Mouse (Mus musculus): ENCODE data around the gene Sh3rf3.
A peak's percentile ranks its signal among the peaks of the same experiment; 100 is the strongest.

Gene Sh3rf3

DNA sequence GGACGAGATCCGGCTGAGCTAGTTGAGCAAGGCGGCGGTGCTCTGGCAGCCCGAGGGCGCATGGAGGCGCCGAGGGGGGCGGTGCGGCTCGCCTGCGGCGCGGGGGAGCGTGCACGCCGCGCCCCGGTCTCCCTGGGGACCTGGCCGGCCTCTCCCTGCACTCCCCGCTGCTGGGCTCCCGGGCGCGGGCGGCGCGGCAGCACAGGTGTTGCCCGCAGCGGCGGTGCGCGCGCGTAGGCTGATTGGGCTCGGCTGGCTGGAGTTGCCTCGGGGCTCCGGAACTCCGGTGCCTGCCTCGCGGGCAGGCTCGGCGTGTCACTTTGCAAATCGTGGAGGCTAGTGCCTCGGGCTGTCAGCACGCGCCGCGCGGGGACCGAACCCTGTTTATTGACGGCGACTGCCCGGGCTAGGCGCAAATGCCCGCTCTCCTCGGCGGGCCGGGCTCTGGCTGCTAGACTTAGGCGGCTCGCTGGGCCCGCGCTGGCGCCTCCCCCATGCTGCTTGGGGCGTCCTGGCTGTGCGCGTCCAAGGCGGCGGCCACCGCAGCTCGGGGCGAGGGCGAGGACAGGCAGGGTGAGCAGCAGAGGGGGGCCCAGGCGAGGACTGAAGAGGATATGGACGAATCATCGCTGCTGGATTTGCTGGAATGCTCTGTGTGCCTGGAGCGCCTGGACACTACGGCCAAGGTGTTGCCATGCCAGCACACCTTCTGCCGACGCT lies at the start of gene Sh3rf3:
TSS of gene Sh3rf3 (plus strand) at position 279 of the 720 bp plus-strand sequence.
- peak; percentile 23 to 26 for DNase-seq

DNA sequence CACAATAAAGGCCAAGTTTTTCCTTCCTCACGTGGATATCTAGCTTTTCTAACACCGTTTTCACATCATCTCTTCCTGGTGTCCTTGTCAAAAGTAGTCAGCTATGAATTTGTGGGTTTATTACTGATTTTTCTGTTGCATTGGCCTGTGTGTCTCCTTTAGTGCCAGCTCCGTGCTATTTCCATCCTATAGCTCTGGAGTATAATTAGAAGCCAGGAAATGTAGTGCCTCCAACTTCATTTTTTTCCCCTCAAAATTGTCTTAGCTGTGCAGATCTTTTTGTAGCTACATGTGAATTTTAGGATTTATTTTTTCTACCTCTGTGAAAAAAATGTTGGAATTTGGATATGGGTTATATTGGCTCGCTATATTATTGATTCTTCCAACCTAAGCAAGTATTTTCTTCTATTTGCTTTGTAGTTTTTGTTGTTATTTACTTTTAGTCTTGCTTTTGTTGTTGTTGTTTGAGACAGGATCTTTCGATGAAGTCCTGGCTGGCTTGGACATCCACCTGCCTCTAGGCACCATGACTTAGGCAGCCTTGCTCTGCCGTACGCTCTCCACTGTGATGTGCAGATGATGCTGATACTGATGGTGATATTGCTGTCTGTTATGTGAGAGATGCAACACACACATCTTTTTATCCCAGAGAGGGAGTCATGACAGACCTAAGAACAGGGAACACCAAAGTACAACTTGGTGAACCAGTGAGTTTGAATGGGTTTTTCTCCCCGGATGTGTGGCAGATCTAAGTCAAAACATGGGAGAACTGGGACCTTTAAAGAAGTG lies 24.5 kb upstream of the Sh3rf3 start:
- no peak for DNase-seq

DNA sequence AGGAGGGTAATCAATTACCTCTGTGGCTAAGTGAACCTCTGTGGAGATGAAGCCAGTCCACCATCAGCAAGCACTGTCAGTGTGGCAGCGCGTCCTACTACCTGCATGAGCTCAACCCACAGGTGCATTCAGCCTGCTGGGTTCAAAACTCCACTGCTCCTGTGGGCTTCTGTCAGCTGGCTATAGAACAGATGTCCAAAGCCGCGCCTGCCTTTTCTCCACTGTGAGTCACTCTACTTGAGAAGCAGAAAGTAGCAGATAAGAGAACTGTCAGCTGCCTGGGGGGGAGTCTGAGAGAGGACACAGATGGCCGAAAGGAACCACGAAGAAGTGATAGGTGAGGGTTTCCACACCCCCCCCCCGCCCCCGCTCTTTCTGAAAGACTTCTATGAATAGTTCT lies 15.6 kb upstream of the Sh3rf3 start:
- DNase-seq = no peak

DNA sequence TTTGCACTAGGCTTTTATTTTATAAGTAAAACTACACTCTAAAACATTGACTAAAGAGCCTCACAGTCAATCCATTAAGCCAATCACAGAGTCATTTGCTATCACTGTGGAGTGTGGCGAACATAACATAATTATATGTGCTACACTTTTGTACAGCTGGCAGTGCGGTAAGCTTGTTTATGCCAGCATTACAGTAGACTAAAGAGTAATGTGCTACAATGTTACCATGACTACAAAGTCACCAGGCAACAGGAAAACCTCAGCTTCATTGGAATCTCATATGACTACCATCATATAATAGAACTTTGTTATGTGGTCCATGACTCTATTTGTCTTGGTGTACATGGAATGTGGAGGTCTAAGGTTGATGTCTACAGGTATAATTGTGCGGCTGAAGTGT lies 15.0 kb upstream of the Sh3rf3 start:
- no peak for DNase-seq

DNA sequence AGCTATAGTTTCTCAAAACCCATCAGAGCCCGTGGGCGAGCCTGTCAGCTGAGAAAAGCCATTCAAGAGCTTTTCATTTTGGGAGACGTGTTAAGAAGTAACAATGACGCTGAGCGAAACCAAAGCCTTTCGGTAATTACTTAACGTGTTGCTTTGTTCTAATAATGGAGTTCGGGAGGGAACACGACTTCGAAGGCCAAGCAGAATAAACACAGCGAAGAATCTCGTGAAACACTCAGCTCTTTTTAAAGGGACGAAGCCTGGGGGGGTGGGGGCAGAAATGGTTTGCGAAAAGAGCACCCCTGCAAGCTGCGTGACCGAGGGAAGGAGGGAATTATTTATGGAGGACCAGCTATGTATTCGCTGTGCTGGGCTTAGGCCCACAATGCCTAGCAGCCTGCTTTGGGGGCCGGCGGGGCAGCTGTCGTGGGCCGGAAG lies 12.1 kb upstream of the Sh3rf3 start:
- DNase-seq = no peak

DNA sequence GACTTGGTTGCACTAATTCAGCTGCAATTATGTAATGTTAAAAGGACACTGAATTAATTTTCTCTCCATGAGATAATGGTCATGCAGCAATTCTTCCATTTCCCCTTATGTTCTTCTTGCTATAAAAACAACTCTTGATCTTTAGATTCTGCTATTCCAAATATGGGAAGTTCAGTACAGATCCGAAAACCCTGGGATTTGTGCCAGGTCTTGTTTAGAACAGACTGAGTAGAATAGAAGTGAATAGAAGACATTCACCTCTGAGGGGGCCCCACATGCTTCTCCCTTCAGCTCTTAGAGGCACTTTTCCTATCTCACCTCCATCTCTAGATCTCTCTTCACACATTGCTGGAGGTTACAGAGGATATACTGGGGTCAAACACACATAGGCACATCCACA lies 10.8 kb upstream of the Sh3rf3 start:
- DNase-seq = no peak

DNA sequence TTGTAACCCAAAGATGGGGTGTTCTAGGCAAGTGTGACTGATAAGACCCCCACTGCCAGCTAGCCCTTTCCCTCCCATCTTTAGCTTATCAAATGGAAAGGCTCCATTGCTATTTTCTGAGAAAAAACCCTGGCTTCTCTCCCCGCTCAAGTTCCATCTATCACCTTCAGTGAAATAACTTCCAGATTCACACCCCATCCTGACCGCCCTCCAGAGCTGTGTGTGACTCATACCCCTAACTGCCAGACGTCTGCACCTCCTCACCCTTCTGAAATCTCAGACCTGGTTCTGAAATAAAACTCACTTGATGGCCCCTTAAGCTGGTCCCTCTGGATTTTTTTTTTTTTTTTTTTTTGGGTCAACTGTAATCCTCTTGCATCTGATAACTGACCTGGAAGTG lies 5.2 kb upstream of the Sh3rf3 start:
- DNase-seq = no peak

DNA sequence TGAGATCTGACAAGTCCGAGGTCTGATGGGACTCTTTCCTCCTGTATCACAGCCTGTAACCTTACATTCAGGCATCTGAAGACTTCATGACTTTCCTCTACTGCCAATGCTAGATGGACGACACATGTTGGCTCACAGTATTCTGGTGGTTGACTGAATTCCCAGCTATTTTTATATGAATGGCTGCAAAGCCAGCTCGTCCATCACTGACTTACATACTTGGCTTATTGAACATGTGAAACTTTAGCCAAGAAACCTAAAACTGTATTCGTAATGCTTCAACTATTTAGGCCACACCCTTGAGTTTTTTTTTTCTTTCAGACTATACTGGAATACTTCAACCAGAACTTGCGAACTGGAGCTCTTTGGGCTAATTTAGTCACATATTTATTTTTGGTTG lies 3.0 kb upstream of the Sh3rf3 start:
- no peak for DNase-seq

DNA sequence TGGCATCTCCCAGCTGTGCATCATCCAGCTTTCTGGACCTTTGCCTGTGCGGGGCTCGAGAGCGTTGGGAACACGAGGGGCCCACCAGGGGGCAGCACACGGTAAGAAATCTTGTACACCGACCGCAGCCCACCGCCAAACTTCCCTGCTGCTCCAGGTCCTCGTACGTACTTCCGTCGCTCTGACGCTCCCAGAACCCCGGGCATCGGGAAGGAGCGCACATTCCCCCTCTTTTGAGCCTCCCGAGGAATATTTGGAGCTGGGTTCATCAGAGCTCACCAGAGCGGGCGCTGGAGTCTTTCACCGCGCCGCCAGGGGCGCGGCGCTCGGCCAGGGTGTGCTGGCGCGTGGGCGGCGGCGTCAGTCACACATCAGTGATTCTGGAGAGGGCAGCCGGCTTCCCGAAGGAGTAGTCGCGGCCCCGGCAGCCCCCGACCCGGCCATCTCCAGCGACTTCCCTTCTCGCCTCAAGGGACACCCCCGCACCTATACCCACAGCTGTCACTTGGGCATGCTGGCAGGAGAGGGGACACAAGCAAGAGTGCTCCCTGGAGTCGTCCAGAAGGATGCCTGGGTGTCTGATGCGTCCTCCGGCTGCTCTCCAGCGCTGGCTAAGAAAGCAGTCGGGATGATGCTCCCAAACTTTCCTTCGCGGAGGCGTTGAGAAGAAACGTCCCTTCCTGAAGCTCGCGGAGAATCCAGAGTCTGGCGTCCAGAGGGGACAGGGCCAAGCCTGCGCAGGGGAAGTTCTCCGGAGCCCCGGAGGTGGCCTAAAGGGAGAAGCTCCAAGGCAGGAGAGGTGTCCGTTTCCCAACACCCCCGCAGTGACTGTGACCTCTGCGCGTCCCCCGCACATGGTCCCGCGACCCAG lies 714 bp upstream of the Sh3rf3 start:
- DNase-seq = peak; percentile 74

DNA sequence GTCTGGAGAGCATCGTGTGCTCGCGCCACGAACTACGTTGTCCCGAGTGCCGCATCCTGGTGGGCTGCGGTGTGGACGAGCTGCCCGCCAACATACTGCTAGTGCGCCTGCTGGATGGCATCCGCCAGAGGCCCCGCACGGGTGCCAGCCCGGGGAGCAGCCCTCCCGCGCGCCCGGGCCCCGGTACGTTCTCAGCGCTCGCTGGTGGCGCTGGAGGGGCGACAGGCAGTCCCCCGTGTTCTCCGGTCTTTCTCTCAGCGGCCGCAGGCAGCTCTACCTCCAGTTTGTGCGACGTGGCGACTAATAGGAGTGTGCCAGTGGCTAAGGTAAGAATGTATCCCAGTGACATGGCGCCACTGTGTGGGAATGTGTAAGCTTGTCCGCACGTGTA lies 637 bp downstream of the Sh3rf3 start:
- peak; percentile 10 to 11 for DNase-seq

DNA sequence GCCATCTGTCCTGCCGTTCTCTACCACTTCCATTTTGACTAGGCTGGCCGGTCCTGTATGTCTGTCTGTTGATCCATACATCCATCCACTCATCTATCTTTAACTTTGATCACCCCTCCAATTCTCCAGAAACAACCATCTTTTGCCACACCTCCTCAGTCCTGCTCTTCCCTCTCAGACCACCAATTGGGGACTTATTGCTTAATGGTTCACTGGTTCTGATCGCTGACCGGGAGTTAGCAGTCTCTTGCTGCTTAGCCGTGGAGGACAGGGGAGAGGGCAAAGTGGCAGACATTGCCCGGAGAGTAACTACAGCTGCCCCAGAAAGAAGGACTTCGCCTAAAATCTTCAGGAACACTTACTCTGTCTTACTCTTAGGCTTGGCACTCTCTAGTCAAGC lies 1.3 kb downstream of the Sh3rf3 start:
- no peak for DNase-seq

DNA sequence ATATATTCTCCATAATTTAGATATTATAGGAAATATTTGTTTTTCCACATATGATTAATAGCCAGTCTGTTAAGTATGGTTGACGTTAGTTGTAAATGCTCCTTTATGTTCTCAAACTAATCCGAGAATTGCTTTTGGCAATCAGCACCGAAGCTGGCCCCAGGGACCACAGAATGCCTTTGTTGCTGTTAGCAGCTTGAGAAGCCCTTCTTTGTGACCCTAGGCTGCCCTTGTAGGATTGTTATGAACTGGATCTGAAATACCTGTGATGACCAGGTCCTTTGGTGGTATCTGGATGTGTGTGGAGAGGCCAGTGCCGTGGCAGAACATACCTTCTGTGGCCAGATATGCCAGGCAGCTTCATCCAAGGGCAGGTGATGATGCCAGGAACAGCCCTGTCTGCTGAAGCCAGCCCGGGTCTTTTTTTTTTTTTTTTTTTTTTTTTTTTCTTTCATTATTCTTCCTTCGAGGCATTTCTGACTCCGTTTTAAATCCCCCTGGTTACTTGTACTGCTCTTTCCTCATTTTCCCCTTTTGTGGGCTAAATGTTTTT lies 10.9 kb downstream of the Sh3rf3 start:
- no peak for DNase-seq

DNA sequence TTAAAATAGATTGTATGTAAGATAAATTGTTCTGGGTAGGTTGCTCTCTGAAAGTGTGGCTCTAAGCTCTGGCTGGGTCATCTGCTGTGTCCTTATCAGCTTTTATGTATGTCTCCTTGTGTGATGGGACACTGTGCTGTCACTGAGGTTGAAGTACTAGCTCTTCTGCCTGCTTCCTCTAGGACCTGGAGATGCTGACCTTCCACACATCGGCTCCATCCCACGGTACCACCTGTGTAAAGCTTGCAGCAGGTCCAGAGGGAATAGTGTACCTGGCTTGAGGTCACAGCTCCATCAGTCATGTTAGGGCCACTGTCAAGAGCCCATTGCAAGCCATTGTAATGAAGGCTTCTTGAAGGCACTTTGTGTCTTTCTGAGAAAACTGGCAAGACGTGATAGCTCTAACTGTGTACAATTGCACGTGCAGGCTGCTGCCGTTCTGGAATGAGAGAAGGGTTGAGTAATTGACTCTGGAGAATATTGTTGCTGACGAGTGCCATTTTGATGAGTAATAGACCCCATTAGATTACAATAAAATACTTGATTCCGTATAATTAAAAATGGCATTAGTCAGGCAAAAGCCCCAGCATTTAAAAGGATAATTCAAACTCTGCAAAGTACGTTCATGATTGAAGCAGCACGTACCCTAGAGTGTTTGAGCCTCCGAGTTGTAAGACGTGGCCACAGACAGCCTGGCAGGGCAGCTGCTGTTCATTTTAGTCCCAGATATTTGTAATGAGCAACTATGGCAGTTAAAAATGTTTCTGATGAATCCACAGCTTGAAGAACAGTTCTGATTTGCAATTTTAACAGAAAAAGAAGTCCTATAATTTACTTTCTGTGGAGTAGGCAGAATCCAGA lies 16.3 kb downstream of the Sh3rf3 start:
- DNase-seq = no peak

DNA sequence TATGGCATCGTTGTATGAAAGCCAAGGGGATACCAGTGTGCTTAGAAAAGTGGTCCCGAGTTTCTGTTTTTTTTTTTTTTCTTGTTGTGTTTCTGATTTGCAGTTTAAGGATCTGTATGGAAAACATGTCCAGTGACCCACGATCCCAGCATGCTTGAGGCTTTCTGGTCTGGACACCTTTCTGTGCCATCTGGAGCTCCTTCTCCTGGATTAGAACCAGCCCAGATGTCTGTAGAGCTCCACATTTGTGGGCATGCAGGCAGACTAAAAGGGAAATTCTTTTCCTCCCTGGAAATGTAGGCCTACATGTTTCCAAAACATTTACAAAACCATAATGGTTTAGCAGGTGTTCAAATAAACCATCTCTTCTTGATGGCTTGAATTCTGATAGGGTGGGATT lies 20.0 kb downstream of the Sh3rf3 start:
- DNase-seq = no peak

DNA sequence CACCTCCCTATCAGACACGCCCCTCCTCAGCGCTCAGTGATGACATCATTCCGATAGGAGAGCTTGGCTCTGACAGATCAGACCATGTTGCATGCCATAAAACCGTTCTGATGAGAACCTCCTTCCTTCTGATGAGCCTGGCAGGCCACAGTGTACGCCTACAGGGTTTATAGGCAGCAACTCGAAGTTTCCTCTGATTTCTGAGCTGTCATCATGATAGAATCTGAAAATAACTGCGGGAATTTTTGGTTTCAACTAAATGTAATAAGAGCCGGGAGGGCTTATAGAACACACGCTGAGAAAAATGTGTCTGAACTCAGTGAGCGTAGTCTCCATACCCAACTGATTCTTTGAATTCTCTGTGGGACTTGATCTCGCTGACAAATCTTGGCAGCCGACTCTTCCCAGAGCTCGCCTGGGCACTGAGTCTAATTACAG lies 20.6 kb downstream of the Sh3rf3 start:
- DNase-seq = no peak

DNA sequence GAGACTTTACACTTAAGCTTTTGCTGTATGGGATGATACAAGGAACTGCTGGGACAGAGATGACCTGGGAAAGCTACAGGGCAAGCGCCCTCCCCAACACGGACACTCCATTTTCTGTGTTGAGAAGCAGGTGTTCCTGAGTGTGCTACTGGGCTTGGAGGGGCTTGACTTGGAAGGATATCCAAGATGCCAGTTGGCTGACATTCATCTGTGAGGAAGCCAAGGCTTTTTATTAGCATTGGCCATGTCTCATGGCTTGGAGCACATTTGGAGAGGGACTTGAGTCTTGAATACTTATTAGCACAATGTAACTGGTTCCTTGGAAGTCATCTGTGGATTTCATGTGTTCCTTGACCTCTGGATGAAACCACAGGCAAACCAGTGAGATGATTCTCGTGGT lies 23.2 kb downstream of the Sh3rf3 start:
- no peak for DNase-seq

DNA sequence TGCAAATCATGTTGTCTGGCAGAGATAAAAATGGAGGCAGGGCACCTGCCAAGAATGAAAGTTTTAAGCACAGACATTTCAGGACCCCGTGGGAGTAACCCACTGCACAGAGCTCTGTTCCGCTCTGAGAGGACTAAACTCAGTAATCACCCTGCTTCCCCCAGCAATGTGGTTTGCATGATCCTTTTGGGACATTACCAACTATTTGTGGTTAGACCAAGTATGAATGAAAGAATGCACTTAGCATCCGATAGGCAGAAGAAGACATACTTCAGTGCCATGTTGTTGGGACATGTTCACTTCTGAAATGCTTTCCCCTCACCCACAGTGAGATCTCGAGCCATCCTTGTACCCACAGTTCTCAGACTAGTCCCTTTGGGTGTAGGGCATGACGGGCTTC lies 24.3 kb downstream of the Sh3rf3 start:
- DNase-seq = no peak

DNA sequence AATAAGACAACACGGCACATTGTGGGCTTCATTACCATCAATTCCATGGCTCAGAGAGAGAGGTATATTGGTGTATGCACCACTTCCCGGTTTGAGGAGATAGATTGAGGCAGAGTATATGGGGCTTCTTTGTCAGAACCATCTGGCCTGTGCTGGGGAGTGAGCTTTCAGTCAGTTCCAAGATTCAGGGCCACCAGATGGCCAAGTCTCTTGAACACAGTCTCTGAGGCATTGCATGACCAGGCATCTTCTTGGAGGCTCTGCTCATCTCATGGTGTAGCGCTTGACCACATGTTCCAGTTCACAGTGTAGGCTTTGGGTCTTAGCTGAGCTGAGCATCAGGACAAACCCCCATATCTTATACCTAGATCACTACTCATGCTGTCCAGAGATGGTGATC lies 28.8 kb downstream of the Sh3rf3 start:
- DNase-seq = no peak

DNA sequence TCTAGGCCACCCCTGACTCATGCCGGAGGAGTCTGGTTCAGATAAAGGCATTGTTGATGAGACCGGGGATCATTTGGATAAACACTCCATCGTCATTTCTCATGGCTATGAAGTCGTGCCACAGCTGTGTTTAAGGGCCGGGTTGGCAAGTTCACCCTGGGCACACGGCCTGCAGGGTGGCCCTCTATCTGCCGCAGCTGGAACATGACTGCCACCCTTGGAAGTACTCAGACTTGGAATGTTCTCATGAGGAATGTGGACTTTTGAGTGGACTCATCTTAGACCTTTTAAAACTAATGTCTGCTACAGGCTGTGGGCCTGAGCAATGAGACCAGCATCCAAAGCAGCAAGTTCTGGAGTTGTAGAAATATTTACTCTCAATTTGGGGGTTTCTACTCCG lies 29.9 kb downstream of the Sh3rf3 start:
- no peak for DNase-seq

DNA sequence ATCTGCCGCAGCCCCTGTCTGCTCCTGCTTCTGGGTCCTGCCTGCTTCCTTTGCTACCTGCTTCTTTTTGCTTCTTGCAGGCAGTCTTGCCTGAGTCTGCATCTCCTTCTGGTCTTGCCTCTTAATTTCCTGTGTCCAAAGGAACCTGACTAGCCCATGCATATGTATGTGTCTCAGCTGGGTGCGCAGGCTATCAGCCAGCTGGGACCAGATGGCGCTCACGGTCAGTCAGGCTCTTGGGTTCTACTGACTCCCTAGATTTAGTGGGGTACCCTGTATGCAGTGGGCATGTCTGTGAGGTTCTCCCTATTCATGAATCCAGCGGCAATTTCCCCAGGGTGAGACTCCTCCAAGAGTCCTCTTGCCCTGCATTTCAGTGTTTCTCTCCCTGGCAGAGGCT lies 35.0 kb downstream of the Sh3rf3 start:
- peak; percentile 25 to 30 for DNase-seq

DNA sequence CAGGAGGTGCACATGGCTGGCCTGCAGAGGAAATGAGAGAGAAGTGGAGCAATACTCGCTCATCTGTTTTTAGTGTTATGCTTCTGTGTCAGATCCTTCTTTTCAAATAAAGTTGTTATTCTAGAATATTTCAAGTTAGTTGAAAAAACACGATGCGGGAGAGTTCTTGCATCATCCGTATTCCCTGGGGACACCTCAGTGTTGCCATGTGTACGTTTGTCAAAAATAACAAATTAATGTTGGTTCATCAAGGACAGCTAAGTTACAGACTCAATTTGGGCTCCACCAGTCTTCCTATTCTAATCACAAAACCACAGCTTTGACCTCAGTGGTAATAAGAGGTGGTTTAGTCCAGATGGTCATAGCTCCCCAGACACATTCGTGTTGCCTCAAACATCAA lies 35.4 kb downstream of the Sh3rf3 start:
- DNase-seq = no peak

DNA sequence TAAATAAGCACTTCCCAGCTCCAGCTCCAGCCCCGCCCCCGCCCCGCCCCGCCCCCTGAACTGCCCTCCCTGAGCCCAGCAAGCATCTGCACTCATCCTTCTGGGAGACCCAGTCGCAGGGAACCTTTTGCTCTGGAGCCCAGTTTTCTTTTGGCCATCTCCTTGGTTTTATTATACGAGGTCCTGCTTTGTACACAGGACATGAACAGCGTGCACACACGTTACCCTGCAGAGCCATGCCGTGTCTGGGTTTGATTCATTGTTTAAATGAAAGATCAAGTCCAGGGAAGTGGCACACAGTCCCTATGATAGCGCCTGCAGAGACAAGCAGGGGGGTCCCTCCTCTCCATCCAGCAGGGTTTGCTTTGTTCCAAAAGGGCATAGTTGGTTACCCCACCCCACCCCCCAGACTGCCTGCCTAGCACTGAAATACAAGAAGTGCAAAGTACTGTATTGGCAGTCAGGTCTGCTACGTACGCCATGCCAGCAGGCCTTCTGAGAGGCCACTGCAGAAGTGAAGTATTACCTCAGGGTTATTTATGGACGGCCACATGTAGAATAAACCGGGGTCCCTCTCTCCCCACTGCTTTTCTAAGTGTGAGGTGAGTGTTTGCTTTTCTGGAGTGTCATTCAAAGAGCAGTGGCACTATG lies 41.5 kb downstream of the Sh3rf3 start:
- no peak for DNase-seq
